Mouse (Mus musculus) ES-E14 (cell line): ENCODE results near the gene Tnfrsf21.

ENCODE experiments used
- ZC3H11A ChIP-seq: IDR thresholded peaks from 2 replicates; pipeline ENCODE4 v1.6.1; 2012; ENCODE audit warnings: low read depth, mild to moderate bottlenecking, inconsistent platforms, low read length, borderline replicate concordance
- ZNF384 ChIP-seq: IDR thresholded peaks from 2 replicates; pipeline ENCODE4 v1.6.1; 2012; ENCODE audit warnings: low read depth, low read length, inconsistent platforms

DNA sequence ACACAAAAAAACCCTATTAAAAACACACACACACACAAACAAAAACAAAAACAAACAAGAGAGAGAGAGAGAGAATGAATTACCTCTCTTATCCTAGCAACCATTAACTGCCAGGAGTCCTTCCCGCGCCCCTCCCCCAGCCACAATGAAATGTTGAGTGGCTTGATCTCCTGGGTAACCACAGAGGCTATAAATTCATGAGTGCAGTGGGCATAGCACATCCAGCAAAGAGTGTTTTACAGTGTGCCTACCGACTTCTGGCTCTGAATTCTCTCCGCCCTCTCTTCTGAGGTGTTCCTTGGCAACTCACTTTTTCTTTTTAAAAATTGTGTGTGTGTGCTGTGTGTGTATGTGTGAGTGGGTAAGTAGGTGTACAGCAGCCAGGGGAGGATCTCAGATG lies 38.0 kb upstream of the Tnfrsf21 start:
- TF ChIP-seq ZC3H11A (no peak), ZNF384 (no peak)
